Mouse (Mus musculus) neural tube, embryonic 14.5 days (tissue): ENCODE data around the gene Prrx2. TPM values are rescaled to one million over a fixed set of nuclear protein-coding genes. Genes with fewer than 3 reads are reported as not detected.

ENCODE experiments used
- ATAC-seq: fragments of 200-750 bp; cut with Nextera tagmentation; 2 replicates; pipeline ENCODE4 v1.8.0; 2017; ENCODE audit warnings: low read depth, mild to moderate bottlenecking, moderate TSS enrichment, moderate library complexity
- H3K27ac ChIP-seq: fragments of 300-500 bp; sonication (generic); 2 replicates; pipeline ENCODE4 v1.5.1; 2014; ENCODE audit warnings: low read depth, mild to moderate bottlenecking, control low read depth, low read length, moderate library complexity, mixed read lengths
- H3K27me3 ChIP-seq: fragments of 300-500 bp; sonication (generic); 2 replicates; pipeline ENCODE4 v1.6.1; 2014; ENCODE audit warnings: low read length; ENCODE audit not compliant: control insufficient read depth, insufficient read depth
- H3K36me3 ChIP-seq: fragments of 300-500 bp; sonication (generic); 2 replicates; pipeline ENCODE4 v1.6.1; 2014; ENCODE audit warnings: low read length, mixed read lengths; ENCODE audit not compliant: control insufficient read depth, insufficient read depth
- H3K4me1 ChIP-seq: fragments of 300-500 bp; sonication (generic); 2 replicates; pipeline ENCODE4 v1.6.1; 2014; ENCODE audit warnings: low read length; ENCODE audit not compliant: control insufficient read depth, insufficient read depth
- H3K4me2 ChIP-seq: fragments of 300-500 bp; sonication (generic); 2 replicates; pipeline ENCODE4 v1.6.1; 2014; ENCODE audit warnings: mild to moderate bottlenecking, low read depth, low read length, control low read depth
- H3K4me3 ChIP-seq: fragments of 300-500 bp; sonication (generic); 2 replicates; pipeline ENCODE4 v1.5.1; 2014; ENCODE audit warnings: low read depth, low read length, control low read depth, mixed read lengths
- H3K9ac ChIP-seq: fragments of 300-500 bp; sonication (generic); replicated peaks from 2 replicates; pipeline ENCODE4 v1.6.1; 2014; ENCODE audit warnings: low read depth, mild to moderate bottlenecking, control low read depth, low read length, mixed read lengths
- H3K9me3 ChIP-seq: fragments of 300-500 bp; sonication (generic); 2 replicates; pipeline ENCODE4 v1.6.1; 2016; ENCODE audit warnings: low read length; ENCODE audit not compliant: control insufficient read depth
- WGBS: fragments of 180-500 bp; shearing (Covaris S2); extraction: QIAGEN DNeasy Blood & Tissue Kit; methylation state at CpG from one replicate; pipeline ENCODE4 v1.1.7; 2014; 5-methylcytosine and 5-hydroxymethylcytosine counted together
- polyA plus RNA-seq: library from polyadenylated mRNA; unstranded; fragments of >200 nt; fragmentation: Nextera tagmentation; extraction: Ambion mirVana; gene quantifications from 2 replicates; pipeline ENCODE4 v1.2.1, GENCODE M21; 2014

Prrx2 gene
- 0.70 and 0.99 TPM in 2 replicates for polyA plus RNA-seq

DNA sequence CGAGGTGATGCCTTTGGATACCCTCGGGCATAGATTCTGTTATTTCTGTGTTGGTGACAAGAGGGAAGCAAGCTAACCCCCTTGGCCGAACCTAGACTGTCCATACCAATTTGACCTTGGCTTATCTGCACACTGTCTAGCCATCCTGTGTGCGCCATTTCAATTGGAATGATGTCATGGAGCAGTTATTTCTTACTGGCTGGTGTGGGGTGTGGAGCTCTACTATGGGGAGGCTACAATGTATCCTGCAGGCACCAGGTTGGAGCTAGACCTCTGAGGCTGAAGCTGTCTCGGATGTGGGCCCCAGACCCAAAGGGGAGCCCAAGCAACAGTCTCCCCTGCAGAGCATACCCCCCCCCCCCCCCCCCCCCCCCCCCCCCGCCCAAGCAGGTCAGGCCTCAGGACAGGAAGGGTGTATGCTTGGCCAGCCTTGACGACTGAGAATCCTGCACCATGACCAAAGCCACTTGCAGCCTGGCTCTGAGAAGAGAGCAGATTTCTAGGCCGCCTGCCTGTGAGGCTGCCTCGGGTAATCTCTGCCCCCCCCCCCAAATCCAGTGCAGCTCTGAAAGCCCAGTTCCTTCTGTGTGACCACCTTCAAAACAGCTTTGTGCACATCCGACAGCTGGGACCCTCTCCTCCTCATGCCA, at the start of gene Prrx2:
TSS of gene Prrx2 (plus strand) at position 600 of the 650 bp plus-strand sequence.
- H3K4me2 ChIP-seq = no peak within 1 kb of the TSS
- 0 out of 2 replicates have a peak, but pooled peaks cover 6% of the 10 kb centered on the region for H3K4me1 ChIP-seq
- H3K36me3 ChIP-seq = no peaks in the 10 kb centered on the region
- no peak within 1 kb of the TSS for H3K4me3 ChIP-seq
- 76% methylated on average over 8 of the region's 10 CpGs for WGBS
- H3K27me3 ChIP-seq = no peaks in the 10 kb centered on the region; the same call in 1 of the 2 replicates
- H3K27ac ChIP-seq = no peak within 1 kb of the TSS
- no peak for ATAC-seq
- H3K9me3 ChIP-seq = no peaks in the 10 kb centered on the region
- no peak within 1 kb of the TSS for H3K9ac ChIP-seq

DNA sequence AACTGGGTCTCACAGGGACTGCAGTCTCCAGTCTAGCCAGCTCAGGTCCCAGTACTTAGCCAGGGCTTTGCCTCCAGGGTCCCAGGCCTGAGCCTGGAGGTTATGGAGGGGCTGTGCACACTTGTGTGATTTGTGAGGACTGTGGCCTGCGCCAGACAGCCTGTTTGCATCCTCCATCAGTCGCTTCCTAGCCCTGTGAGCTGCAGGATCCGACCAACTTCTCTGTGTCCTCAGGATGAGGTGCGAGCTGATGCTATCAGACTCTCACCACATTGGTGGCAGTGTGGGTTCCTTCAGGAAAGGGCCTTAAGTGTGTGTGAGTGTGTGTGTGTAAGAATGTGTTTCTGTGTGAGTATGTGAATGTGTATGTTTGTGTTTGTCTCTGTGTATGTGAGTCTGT, 47.3 kb upstream of the Prrx2 start:
- WGBS = 59% methylated on average over 4 of the region's 4 CpGs
- H3K9ac ChIP-seq = no peak overlapping the region
- no peaks in the 10 kb centered on the region for H3K9me3 ChIP-seq
- H3K4me2 ChIP-seq = no peak overlapping the region
- H3K4me1 ChIP-seq = peaks cover 11% of the 10 kb centered on the region
- no peak overlapping the region for H3K27ac ChIP-seq
- H3K4me3 ChIP-seq = no peak overlapping the region
- no peaks in the 10 kb centered on the region for H3K27me3 ChIP-seq
- ATAC-seq = no peak
- H3K36me3 ChIP-seq = no peaks in the 10 kb centered on the region

DNA sequence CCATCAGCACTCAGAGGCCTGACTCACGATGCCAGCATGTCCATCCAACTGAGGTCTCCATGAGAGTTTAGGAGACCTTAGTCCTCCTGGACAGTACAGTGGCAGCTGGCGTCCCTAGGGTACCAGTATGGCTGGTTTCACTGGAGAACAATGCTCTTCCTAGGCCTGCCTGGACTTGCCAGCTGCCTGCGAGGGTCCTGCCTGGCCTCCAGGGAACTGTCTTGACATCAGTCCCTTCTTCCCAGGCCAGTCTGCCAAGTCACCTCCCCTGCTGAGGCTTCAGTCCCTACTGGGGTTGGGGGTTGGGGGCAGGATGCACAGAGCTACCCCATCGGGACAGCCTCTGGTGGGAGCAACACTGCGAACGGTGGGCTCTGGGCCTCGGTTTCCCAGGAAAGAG, 42.7 kb upstream of the Prrx2 start:
- peaks cover 20% of the 10 kb centered on the region for H3K4me1 ChIP-seq
- ATAC-seq = no peak
- H3K36me3 ChIP-seq = no peaks in the 10 kb centered on the region
- no peak overlapping the region for H3K4me2 ChIP-seq
- no peaks in the 10 kb centered on the region for H3K9me3 ChIP-seq
- 81% methylated on average over 7 of the region's 7 CpGs for WGBS
- H3K4me3 ChIP-seq = no peak overlapping the region
- no peak overlapping the region for H3K9ac ChIP-seq
- H3K27ac ChIP-seq = no peak overlapping the region
- no peaks in the 10 kb centered on the region for H3K27me3 ChIP-seq

DNA sequence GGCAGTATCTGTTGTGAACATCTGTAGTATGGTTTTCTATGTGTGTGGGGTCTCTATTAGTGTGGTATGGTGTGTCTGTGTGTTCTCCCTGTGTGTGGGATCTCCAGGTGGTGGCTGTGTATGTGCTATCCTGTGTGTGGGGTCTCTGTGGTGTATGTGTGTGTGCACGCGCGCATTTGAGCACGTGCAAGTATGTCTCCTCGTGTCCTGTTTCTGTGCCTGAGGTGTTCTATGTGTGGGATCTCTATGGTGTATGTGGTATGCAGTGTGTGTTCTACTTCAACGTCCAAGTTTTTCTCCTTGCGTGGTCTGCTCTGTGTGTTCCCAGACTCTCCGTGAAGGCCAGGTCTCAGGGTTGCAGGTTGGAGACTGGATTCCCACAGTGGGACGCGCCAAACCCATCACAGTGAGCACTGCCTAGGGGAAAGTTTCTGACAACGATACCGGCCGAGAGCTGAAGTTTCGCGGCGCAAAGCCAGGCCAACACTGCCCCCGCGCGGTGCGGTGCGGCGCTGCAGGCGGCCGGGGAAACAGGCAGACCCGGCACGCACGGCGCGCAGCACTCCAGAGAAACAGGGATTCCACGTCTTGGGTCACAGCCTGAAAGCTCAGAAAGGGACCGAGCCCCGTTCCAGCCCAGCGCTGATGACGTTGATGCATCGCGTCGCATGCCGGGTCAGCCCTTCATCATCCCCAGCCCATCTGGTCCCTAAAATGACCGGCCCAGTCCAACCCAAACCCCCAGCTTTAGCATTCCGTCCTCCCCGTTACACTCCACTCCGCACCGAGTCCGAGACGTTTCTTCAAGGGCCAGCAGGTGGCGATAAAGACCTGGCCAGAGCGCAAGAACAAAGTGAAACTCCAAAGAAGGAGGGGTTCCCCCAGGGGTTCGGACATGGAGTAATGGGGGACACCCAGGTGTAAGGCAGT, 40.3 kb upstream of the Prrx2 start:
- WGBS = 6% methylated on average over 46 of the region's 48 CpGs
- Histone ChIP-seq H3K4me3 (peak overlapping the region; percentile 27), H3K36me3 (no peaks in the 10 kb centered on the region), H3K9me3 (no peaks in the 10 kb centered on the region), H3K27ac (peak overlapping the region; percentile 77), H3K27me3 (no peaks in the 10 kb centered on the region; the same call in 1 of the 2 replicates), H3K9ac (0 out of 2 replicates have a peak overlapping the region, but pooled peaks have one; percentile 51), H3K4me1 (peaks cover 21% of the 10 kb centered on the region), H3K4me2 (peak overlapping the region; percentile 55)
- ATAC-seq = peak; percentile 74

DNA sequence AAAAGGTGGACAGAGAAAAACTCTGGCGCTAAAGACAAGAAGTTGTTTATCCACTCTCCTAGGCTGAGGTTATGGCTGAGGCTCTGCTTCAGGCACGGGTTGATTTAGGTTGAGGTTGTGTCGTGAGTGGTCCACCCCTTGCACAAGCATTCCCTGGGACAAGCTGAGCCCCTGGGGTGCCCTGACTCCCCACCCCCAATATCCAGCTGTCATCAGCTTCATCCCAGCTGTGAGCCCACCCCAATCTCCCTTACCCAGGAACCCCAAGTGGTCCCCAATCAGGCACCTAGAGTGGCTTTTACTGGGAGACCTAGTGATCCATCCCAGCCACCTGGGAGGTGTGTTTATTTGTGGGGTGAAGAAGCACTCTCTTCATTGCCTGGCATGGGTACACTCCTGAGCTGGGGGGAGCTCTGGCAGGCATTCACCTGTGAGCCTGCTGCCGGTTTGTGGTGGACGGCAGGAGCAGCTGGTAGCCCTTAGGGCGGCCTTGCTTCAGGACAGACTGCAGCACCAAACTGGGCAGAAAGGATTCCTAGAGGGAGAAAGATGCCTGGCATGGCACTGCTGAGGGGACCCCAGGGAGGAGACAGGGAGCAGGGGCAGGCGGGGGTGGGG, 39.4 kb upstream of the Prrx2 start:
- peak overlapping the region; percentile 55; the same call in 1 of the 2 replicates for H3K4me2 ChIP-seq
- no peak overlapping the region for H3K4me3 ChIP-seq
- ATAC-seq = no peak; the same call in 1 of the 2 replicates
- H3K36me3 ChIP-seq = no peaks in the 10 kb centered on the region
- no peak overlapping the region for H3K9ac ChIP-seq
- no peaks in the 10 kb centered on the region for H3K9me3 ChIP-seq
- peaks cover 21% of the 10 kb centered on the region for H3K4me1 ChIP-seq
- H3K27me3 ChIP-seq = no peaks in the 10 kb centered on the region; the same call in 1 of the 2 replicates
- H3K27ac ChIP-seq = peak overlapping the region; percentile 77; the same call in 1 of the 2 replicates
- WGBS = 46% methylated on average over 7 of the region's 7 CpGs

DNA sequence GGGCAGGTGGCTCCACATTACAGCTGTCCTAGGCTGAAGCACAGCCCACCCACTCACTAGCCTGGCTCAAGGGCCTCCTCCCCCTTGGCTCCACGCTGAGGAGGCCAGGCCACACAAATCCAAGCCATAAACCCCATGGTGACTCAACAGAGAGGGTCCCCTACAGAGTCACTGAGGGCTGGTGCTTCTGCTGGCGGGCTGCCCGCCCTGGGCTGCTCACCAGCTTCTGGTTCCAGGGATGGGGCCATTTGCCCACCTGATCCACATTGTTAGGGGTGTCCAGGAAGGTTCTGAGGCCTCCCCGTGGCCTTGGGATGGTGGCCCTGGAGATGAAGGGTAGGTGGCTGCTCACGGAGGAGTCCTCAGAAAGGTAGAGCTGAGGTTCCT, 38.9 kb upstream of the Prrx2 start:
- Histone ChIP-seq H3K4me3 (no peak overlapping the region), H3K27ac (peak overlapping the region; percentile 74), H3K27me3 (no peaks in the 10 kb centered on the region; the same call in 1 of the 2 replicates), H3K4me2 (peak overlapping the region; percentile 37), H3K36me3 (no peaks in the 10 kb centered on the region), H3K4me1 (peaks cover 24% of the 10 kb centered on the region), H3K9me3 (no peaks in the 10 kb centered on the region), H3K9ac (0 out of 2 replicates have a peak overlapping the region, but pooled peaks have one; percentile 8)
- peak; percentile 4; the same call in 1 of the 2 replicates for ATAC-seq
- WGBS = 38% methylated on average over 5 of the region's 5 CpGs

DNA sequence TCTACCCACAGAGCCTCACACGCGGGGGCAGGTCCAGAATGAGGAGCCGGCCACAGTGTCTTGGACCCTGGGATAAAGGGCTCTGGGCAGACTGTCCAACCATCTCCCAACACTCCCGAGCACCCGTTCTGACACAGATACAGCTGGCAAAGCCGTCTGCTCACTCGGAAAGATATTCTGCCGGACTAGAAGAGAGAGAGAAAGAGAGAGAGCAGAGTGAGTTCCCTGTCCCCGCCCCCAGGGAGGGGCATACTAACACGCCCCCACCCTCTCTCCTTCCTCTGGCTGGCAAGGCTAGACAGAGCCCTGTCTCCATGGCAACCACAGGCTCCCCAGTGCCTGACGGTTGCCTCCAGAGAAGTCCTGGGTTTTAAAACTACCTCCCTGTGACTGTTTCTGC, 38.4 kb upstream of the Prrx2 start:
- Histone ChIP-seq H3K27ac (peak overlapping the region; percentile 74), H3K9me3 (no peaks in the 10 kb centered on the region), H3K4me2 (peak overlapping the region; percentile 37), H3K4me1 (peaks cover 29% of the 10 kb centered on the region), H3K4me3 (no peak overlapping the region), H3K9ac (0 out of 2 replicates have a peak overlapping the region, but pooled peaks have one; percentile 8), H3K36me3 (no peaks in the 10 kb centered on the region), H3K27me3 (no peaks in the 10 kb centered on the region; the same call in 1 of the 2 replicates)
- 6% methylated on average over 11 of the region's 11 CpGs for WGBS
- ATAC-seq = peak; percentile 81

DNA sequence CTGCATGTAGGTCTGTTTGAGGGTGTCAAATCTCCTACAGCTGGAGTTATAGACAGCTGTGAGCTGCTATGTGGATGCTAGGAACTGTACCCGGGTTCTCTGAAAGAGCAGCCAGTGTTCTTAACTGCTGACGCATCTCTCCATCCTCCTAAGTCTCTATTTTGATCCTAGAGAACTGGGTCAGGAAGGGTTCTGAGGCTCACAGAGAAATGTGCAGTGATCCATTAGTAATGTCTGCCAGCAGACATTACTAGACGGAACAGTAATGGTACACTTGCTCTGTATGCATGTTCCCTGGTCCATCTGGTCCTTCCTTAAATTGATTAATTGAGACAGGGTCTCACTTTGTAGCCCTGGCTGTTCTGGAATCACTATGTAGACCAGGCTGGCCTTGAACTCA, 35.3 kb upstream of the Prrx2 start:
- ATAC-seq = no peak
- H3K9ac ChIP-seq = no peak overlapping the region
- no peaks in the 10 kb centered on the region for H3K9me3 ChIP-seq
- 78% methylated on average over 3 of the region's 3 CpGs for WGBS
- H3K27me3 ChIP-seq = peaks cover 4% of the 10 kb centered on the region; the same call in 1 of the 2 replicates
- no peak overlapping the region for H3K27ac ChIP-seq
- peaks cover 33% of the 10 kb centered on the region for H3K4me1 ChIP-seq
- H3K4me2 ChIP-seq = no peak overlapping the region
- H3K36me3 ChIP-seq = no peaks in the 10 kb centered on the region
- H3K4me3 ChIP-seq = no peak overlapping the region
